Mouse (Mus musculus): ENCODE measurements around the gene Qpct. TPM values are rescaled to one million over a fixed set of nuclear protein-coding genes. Genes with fewer than 3 reads are reported as not detected.
A peak's percentile ranks its signal among the peaks of the same experiment; 100 is the strongest.

Gene Qpct
- 8.2 and 9.2 TPM in 2 replicates for polyA plus RNA-seq (2016; fragmentation: Nextera tagmentation; extraction: Ambion mirVana)

- H3K4me2 ChIP-seq (replicated peaks), result peak within 1 kb of the TSS; percentile 76
- H3K4me1 ChIP-seq, result no peaks in the 10 kb centered on the region
- H3K9ac ChIP-seq, result peak within 1 kb of the TSS; percentile 41
- H3K9me3 ChIP-seq, result no peaks in the 10 kb centered on the region
- 73% methylated on average over 4 of the region's 4 CpGs for WGBS
- H3K4me3 ChIP-seq, result peak within 1 kb of the TSS; percentile 44
- no peak within 1 kb of the TSS for H3K27ac ChIP-seq
- peaks cover 9% of the 10 kb centered on the region for H3K27me3 ChIP-seq (replicated peaks)
- no peaks in the 10 kb centered on the region for H3K36me3 ChIP-seq
- no peak for ATAC-seq (ENCODE audit: low FRiP score, low read depth)
Observed at GRCm38 (mm10) chr17:79051606-79052005, at the start of gene Qpct. Gene Qpct (plus strand): TSS chr17:79051906.

GRCm38 (mm10) chr17:79013625-79014024 is 38.1 kb upstream of the Qpct start:
- 96% methylated on average over 2 of the region's 2 CpGs for WGBS
- Histone ChIP-seq H3K36me3 (peaks cover 15% of the 10 kb centered on the region), H3K27ac (no peak overlapping the region), H3K27me3 (replicated peaks) (no peaks in the 10 kb centered on the region), H3K9me3 (no peaks in the 10 kb centered on the region), H3K9ac (no peak overlapping the region), H3K4me2 (replicated peaks) (no peak overlapping the region), H3K4me1 (peaks cover 8% of the 10 kb centered on the region), H3K4me3 (no peak overlapping the region)
- ATAC-seq (ENCODE audit: low FRiP score, low read depth), result no peak

GRCm38 (mm10) chr17:79014911-79015685 is 36.6 kb upstream of the Qpct start:
- Histone ChIP-seq H3K4me2 (replicated peaks) (no peak overlapping the region), H3K9ac (no peak overlapping the region), H3K4me1 (peaks cover 8% of the 10 kb centered on the region), H3K9me3 (no peaks in the 10 kb centered on the region), H3K27me3 (replicated peaks) (no peaks in the 10 kb centered on the region), H3K27ac (no peak overlapping the region), H3K4me3 (no peak overlapping the region), H3K36me3 (peaks cover 15% of the 10 kb centered on the region)
- 90% methylated on average over 2 of the region's 2 CpGs for WGBS
- ATAC-seq (ENCODE audit: low FRiP score, low read depth), result no peak

- ATAC-seq (ENCODE audit: low FRiP score, low read depth), result no peak
- 87% methylated on average over 10 of the region's 10 CpGs for WGBS
- Histone ChIP-seq H3K4me3 (no peak overlapping the region), H3K27me3 (replicated peaks) (no peaks in the 10 kb centered on the region), H3K4me1 (peaks cover 8% of the 10 kb centered on the region), H3K9me3 (no peaks in the 10 kb centered on the region), H3K36me3 (peaks cover 14% of the 10 kb centered on the region), H3K4me2 (replicated peaks) (no peak overlapping the region), H3K9ac (no peak overlapping the region), H3K27ac (no peak overlapping the region)
Observed at GRCm38 (mm10) chr17:79015831-79016230, 35.9 kb upstream of the Qpct start.

- Histone ChIP-seq H3K4me1 (peaks cover 8% of the 10 kb centered on the region), H3K27me3 (replicated peaks) (no peaks in the 10 kb centered on the region), H3K4me2 (replicated peaks) (peak overlapping the region; percentile 78), H3K4me3 (no peak overlapping the region), H3K27ac (no peak overlapping the region), H3K36me3 (no peaks in the 10 kb centered on the region), H3K9ac (no peak overlapping the region), H3K9me3 (no peaks in the 10 kb centered on the region)
- 65% methylated on average over 9 of the region's 9 CpGs for WGBS
- no peak for ATAC-seq (ENCODE audit: low FRiP score, low read depth)
Observed at GRCm38 (mm10) chr17:79018422-79018821, 33.3 kb upstream of the Qpct start.

- Histone ChIP-seq H3K9ac (peak overlapping the region; percentile 83), H3K4me1 (peaks cover 8% of the 10 kb centered on the region), H3K9me3 (no peaks in the 10 kb centered on the region), H3K27ac (0 out of 2 replicates have a peak overlapping the region, but pooled peaks have one; percentile 10), H3K4me3 (peak overlapping the region; percentile 79), H3K36me3 (no peaks in the 10 kb centered on the region), H3K27me3 (replicated peaks) (no peaks in the 10 kb centered on the region), H3K4me2 (replicated peaks) (peak overlapping the region; percentile 78)
- ATAC-seq (ENCODE audit: low FRiP score, low read depth), result 0 out of 2 replicates have a peak, but pooled peaks have one; percentile 5
- under 1% methylated on average over 18 of the region's 18 CpGs for WGBS
Observed at GRCm38 (mm10) chr17:79019726-79020207, 31.9 kb upstream of the Qpct start.

GRCm38 (mm10) chr17:79020208-79020983 is 31.3 kb upstream of the Qpct start, which contains the start of gene Prkd3:
Gene Prkd3 (minus strand): TSS chr17:79020816.
- Histone ChIP-seq H3K9me3 (no peaks in the 10 kb centered on the region), H3K4me3 (peak within 1 kb of the TSS; percentile 79), H3K27me3 (replicated peaks) (no peaks in the 10 kb centered on the region), H3K27ac (peak within 1 kb of the TSS; percentile 76), H3K4me1 (peaks cover 8% of the 10 kb centered on the region), H3K9ac (peak within 1 kb of the TSS; percentile 83), H3K4me2 (replicated peaks) (peak within 1 kb of the TSS; percentile 78), H3K36me3 (no peaks in the 10 kb centered on the region)
- under 1% methylated on average over 65 of the region's 113 CpGs for WGBS
- peak; percentile 92 for ATAC-seq (ENCODE audit: low FRiP score, low read depth)

GRCm38 (mm10) chr17:79020984-79021335 is 30.7 kb upstream of the Qpct start:
- Histone ChIP-seq H3K27ac (no peak overlapping the region), H3K36me3 (no peaks in the 10 kb centered on the region), H3K27me3 (replicated peaks) (no peaks in the 10 kb centered on the region), H3K4me1 (peaks cover 8% of the 10 kb centered on the region), H3K4me3 (peak overlapping the region; percentile 79), H3K4me2 (replicated peaks) (peak overlapping the region; percentile 78), H3K9ac (peak overlapping the region; percentile 83), H3K9me3 (no peaks in the 10 kb centered on the region)
- ATAC-seq (ENCODE audit: low FRiP score, low read depth), result peak; percentile 67
- 1% methylated on average over 24 of the region's 24 CpGs for WGBS

- Histone ChIP-seq H3K9ac (no peak overlapping the region), H3K4me2 (replicated peaks) (no peak overlapping the region), H3K4me1 (peaks cover 4% of the 10 kb centered on the region), H3K9me3 (no peaks in the 10 kb centered on the region), H3K27me3 (replicated peaks) (no peaks in the 10 kb centered on the region), H3K36me3 (no peaks in the 10 kb centered on the region), H3K27ac (no peak overlapping the region), H3K4me3 (no peak overlapping the region)
- ATAC-seq (ENCODE audit: low FRiP score, low read depth), result no peak
- 35% methylated on average over 3 of the region's 3 CpGs for WGBS
Observed at GRCm38 (mm10) chr17:79022746-79023145, 29.0 kb upstream of the Qpct start.

- no peak for ATAC-seq (ENCODE audit: low FRiP score, low read depth)
- no peak overlapping the region for H3K27ac ChIP-seq
- WGBS, result 74% methylated on average over 4 of the region's 4 CpGs
Observed at GRCm38 (mm10) chr17:79024544-79024943, 27.2 kb upstream of the Qpct start.

GRCm38 (mm10) chr17:79029226-79029625 is 22.5 kb upstream of the Qpct start:
- Histone ChIP-seq H3K4me1 (no peaks in the 10 kb centered on the region), H3K4me3 (no peak overlapping the region), H3K9me3 (no peaks in the 10 kb centered on the region), H3K36me3 (no peaks in the 10 kb centered on the region), H3K9ac (no peak overlapping the region), H3K27ac (no peak overlapping the region), H3K27me3 (replicated peaks) (no peaks in the 10 kb centered on the region), H3K4me2 (replicated peaks) (no peak overlapping the region)
- ATAC-seq (ENCODE audit: low FRiP score, low read depth), result no peak
- WGBS, result 85% methylated on average over 3 of the region's 3 CpGs

More at GRCm38 (mm10) chr17:79024544-79024943, 27.2 kb upstream of the Qpct start:
- no peaks in the 10 kb centered on the region for H3K9me3 ChIP-seq
- H3K4me3 ChIP-seq, result no peak overlapping the region
- H3K4me2 ChIP-seq (replicated peaks), result no peak overlapping the region
- H3K4me1 ChIP-seq, result no peaks in the 10 kb centered on the region; the same call in 1 of the 2 replicates
- no peaks in the 10 kb centered on the region for H3K36me3 ChIP-seq
- H3K9ac ChIP-seq, result no peak overlapping the region
- no peaks in the 10 kb centered on the region for H3K27me3 ChIP-seq (replicated peaks)

GRCm38 (mm10) chr17:79031569-79031968 is 20.1 kb upstream of the Qpct start:
- Histone ChIP-seq H3K4me1 (no peaks in the 10 kb centered on the region), H3K36me3 (no peaks in the 10 kb centered on the region), H3K27ac (no peak overlapping the region), H3K9me3 (no peaks in the 10 kb centered on the region), H3K27me3 (replicated peaks) (no peaks in the 10 kb centered on the region), H3K4me3 (no peak overlapping the region), H3K9ac (no peak overlapping the region), H3K4me2 (replicated peaks) (no peak overlapping the region)
- ATAC-seq (ENCODE audit: low FRiP score, low read depth), result no peak
- 83% methylated on average over 5 of the region's 5 CpGs for WGBS

All from neural tube, embryonic 12.5 days (tissue).